Mouse (Mus musculus) layer of hippocampus, adult 9-11 months (tissue): ENCODE results near the gene Yae1d1.
"Not testable (repeated sequence)": the region's sequence is repeated elsewhere in the genome, so short reads cannot be mapped to it uniquely, and the experiment has no call there.

Experiments used
- DNase-seq: peaks from one replicate; pipeline ENCODE4 v3.0.0; 2022

Yae1d1 gene

DNA sequence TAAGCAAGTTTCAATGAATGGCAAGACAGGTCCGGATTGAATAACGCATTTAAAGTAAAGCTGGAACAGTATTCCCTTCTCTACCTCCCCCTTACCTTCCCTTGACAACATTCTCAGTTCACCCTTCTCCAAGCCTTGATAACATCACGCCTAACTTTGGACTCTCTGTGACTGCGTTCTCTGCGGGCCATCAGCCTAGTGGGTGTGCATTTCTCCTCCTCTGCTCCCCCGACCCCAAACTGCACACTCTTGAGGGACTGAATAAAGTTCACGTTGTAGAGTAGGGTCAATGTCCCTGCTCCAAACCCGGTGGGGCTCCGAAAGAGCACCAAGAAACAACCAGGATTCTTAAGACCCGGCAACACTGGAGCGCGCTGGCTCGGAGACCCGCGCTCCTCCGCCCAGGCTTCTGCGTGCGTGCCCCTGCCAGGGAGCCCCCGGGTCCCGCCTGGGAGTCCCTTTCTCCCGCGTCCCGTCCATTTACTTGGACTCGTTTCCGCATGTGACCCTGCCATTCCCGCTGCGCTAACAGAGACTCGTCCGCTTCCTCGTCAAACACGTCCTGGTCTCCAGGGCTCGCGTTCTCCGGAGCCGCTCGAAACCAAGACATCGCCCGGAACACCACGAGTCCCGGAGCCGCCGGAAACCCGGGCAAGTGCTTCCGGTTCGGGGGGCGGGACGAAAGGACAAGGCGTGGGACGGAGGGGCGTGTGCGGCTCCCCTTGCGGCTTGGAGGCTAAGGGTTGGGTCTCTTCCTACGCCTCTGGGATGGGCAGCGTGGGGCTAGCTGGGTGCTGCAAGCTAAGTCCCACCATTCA lies at the start of gene Yae1d1:
TSS of gene Yae1d1 (minus strand) at position 653 of the 818 bp plus-strand sequence.
- DNase-seq = peak; percentile 86

DNA sequence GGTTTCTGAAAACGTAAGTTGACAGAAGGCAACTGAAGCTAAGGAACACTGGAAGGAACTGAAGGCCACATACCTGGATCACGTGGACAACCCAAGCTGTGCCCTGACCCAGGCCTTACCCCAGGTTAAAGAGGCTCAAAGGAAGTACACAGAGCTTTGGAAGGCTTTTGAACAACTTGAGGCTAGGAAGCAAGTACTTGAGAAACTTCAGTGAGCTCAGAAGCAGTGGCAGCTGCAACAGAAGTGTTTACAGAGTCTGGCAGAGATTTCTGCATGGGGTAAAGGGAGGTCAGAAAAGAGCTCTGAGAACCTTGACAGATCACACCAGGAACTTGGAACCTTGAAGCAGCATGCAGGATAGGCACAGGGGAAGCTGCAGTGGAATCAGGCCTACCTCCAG lies 45.7 kb upstream of the Yae1d1 start:
- DNase-seq = no peak

DNA sequence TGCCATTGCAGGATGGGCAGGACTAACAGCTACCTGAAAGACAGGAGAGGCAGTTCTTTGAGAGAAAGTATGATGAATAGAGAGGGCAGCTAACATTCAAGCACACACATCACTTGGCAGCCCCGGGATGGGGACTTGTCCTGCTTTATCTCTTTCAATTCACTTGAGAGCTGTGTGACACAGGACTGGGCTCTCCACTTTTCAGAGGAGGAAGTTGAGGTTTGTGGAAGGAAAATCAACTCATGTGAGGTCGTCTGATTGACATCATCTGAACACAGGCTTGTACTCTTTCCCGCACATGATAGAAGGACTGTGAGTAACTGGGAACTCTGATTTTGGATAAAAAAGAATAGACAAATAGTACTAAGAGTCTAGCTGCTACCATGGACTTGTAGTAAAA lies 23.5 kb upstream of the Yae1d1 start:
- no peak for DNase-seq

DNA sequence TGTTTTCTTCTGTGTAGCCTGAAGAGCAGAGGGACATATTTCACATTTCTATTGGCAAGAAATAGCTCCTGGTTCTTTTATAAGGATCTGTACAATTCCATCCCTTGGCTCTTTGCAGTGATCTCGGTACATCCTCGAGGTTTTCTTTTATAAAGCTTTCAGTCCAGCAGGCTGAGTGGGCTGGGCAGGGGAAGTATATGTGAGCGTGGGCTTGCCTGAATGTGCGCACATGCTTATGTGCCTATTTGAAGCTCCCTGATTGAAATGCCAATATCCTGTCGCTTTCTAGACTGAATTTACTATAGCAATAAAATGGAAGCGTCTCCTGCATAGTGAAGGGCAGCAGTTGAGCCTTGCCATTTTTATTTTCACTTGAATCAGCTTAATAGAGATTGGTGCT lies 20.1 kb upstream of the Yae1d1 start:
- DNase-seq = peak; percentile 13

DNA sequence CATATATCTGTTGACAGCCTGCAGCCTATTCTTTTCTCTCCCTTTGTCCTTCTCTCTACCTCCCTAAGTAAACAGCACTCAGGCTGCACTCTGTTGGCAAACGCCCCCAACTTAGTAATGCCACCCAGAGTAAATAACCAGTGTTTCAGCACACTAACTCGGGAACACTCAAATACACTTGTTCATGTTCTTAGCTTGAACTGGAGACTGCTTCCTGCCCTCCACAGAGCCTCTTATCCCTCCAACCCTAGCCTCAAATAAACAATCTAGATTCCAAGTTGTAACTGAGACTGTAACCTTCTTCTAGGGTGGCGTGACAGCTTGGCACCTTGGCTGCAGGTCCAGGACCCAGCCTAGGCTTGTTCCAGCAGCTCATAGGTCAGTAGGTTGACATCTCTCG lies 17.9 kb upstream of the Yae1d1 start:
- no peak for DNase-seq

DNA sequence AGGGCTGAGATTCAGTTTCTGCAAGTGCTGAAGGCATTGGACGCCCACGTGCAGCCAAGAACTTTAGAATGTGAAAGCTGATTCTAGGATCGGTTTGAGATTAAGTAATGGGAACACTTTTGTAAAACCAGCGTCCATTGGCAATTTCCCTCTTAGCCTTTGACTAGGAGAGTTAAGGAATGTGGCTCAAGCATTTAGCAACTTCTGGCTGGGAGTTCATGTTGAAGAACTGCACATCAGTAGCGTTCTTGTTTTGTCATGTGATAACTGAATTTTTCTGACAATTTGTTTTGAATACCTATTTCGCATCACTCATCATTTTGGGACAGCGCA lies 332 bp upstream of the Yae1d1 start:
- DNase-seq = no peak

DNA sequence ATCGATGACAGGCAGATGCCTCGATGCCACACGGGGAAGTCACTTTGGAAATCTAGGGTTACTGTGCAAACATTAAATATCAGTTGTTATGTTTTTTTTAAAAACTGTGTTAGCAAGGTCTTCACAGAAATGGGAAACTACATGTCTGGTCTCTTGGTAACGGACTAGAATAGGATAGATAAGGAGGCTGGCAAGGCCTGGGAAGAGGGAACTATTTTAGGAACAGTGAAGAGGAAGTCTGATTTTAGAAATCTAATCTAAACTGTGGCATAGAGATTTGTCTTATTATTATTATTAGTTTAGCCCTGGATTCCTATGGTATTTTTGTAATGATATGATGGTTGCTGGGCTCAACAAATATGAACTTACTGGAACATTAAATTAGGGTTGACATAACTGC lies 1.1 kb downstream of the Yae1d1 start:
- DNase-seq = no peak

DNA sequence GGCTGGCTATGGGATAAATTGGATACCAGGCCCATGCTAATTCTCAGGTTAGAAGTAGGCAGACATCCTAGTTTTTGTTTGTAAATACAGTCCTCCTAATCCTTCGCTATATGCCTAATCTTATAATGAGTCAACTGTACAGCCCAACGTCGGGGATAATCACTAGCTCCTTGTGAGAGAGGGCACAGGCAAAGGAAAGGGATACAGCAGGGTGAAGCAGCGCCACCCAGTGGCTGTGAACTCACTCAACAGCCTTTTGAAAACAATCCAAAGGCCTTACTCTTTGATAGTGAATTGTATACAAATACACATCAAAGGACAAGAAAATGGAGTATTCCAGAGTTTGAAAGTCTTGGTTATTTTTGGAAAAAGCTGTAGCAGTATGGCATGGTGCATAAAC lies 10.0 kb downstream of the Yae1d1 start:
- peak; percentile 56 for DNase-seq

DNA sequence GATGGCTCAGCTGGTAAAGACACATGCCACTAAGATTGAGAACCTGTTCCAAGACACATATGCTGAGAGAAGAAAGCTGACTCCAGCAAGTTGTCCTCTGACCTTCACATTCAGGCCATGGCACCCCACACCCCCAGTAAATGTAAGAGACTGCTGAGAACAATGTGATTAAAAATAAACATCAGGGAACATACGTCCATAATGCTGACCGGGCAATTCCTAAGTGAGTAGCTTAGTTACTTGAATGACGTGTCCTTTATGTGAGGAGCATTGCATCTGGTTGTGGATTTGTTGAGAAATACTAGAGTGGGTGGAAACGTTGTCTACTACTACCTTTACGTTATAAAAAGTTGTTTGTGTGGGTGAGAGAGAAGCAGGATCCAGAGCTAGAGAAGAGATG lies 10.5 kb downstream of the Yae1d1 start:
- no peak for DNase-seq

DNA sequence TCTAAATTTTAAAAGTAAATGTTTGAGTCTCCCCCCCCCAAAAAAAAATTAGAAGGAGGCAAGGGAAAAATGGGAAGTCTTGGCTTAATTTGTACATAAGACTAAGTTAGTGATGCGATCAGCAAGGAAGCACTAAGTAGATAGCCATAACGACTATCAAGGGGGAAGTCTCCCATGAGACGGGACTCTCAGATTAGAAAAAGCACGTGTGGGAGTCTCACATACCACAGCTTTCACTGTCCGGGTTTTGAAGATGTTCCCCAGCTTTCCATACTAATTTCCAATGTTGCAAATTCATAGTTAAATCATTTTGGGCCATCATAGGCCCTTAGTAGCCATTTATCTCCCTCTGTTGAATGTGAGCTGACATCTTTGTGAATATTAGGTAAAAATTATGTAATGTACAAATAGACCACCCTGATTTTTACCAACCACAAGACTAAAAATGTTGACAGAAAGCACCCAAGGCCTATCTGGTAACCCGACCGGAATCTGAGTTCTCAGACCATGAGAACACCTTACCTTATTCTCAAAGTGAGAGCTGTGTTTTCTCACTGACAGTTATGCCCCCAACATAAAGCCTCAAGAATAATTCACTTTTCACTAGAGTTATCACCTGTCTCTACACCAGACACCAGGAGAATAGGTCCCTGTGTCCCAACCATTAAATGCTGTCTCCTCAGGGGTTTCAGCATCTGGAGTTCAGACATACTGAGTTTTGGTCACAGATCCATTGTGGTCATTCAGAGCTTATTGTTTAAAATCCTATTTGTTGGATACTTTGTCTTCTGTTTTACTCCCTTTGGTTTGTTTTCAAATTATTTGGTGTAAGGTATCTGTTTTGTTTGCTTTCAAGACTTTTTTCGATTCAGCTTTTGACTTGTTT lies 16.1 kb downstream of the Yae1d1 start:
- DNase-seq = no peak

DNA sequence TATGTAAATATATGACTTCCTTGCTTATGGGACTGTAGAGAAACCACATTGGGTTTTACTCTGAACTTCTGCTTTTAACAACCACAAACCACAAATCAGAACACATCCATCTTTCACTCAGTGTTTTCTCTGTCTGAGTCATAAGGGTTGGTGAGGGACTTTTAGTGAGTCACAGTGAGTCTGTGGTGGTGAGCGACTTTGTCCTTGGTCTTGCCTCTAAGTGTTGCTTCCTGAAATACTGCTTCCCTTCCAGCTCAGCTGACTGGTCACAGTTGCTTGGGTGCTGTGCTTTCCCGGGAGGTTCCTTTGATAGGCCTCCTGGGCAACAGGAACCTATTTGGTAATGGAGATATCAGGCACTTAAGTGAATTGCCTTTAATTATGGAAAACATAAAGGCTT lies 17.3 kb downstream of the Yae1d1 start:
- DNase-seq = peak; percentile 35

DNA sequence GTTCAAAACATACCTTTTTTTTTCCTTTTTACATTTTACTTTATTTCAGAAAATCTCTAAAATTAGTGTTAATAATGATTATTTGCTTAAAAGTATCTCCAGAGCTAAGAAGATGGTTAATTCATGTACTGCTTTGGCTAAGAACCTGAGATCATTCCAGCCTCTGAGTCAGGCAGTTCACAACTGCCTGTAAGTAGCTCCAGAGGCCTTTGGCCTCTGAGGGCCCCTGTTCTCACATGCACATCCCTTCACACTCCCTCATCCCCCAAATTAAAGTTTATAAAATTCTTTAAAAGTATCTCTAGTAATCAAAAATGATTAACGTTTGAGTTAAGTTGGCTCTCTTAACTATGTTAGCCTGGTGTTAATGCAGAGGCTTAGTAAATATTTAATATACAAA lies 17.7 kb downstream of the Yae1d1 start:
- DNase-seq = no peak

DNA sequence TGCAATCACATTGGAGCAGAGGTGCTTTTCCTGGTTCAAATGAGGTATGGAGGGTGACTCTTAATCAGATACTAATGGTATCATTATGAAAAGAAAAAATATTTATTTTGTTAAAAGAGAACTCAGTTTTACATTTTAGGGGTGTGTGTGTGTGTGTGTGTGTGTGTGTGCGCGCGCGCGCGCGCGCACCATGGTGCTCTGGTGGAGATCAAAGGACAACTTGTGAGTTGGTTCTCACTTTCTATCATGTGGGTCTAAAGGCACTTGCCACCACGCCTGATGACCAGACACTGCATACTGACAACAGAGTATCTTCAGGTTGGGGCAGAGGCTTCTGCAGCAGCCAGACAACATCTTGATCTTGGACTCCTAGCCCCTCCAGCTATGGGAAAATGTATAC lies 18.4 kb downstream of the Yae1d1 start:
- no peak for DNase-seq

DNA sequence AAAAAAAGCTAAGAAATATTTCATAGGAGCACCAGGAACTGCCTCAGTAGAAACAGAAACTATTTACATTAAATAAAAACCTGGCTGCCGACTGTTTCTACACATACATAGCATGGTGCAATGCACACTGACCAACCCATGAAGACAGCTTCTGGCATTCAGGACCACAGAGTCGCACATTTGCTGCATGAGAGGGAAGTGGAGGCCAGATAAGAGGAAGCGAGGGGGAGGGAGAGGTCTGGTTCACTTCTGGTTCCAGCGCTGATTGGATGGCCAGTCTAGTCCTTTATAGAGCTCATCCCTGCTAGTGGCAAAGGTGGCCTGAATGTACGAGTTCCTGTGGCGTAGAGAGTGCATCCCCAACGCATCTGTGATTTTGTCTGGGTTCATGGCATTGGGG lies 32.5 kb downstream of the Yae1d1 start:
- DNase-seq = no peak

DNA sequence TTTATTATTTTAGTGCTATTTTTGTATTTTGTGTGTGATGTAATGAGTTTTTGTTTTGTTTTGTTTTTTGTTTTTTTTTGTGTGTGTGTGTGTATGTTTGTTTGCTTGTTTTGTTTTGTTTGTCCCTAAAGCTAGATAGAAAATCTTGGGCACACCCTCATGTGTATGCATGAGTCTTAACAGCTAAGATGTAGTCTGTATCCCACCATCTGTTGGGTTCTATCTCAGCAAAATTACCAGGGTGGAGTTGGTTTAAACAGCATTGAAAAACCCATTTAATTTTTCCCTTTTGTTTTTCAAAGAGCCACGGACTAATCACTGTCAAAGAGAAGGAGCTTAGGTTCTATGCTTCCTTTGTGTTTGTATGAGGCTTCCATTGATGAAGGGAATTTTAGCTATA lies 38.9 kb downstream of the Yae1d1 start:
- DNase-seq = no peak

DNA sequence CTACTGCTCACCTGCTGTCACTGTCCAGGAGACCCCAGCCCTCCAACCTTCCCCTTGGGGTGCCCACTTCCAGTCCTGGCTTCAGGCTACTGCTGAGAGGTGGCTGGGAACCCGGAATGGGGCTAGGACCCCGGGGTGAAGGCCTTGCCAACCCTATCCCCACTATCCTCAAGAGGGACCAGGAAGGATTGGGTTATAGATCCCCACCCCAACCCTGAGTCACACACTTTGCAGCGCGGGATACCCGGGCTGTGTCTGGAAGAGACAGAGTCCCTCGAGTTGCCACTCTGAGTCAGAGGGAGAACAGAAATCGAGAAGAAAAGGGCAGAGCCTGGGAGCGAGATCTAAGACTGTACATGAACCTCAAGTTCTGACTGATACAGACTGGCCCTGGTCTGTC lies 42.6 kb downstream of the Yae1d1 start:
- DNase-seq = not testable (repeated sequence)

DNA sequence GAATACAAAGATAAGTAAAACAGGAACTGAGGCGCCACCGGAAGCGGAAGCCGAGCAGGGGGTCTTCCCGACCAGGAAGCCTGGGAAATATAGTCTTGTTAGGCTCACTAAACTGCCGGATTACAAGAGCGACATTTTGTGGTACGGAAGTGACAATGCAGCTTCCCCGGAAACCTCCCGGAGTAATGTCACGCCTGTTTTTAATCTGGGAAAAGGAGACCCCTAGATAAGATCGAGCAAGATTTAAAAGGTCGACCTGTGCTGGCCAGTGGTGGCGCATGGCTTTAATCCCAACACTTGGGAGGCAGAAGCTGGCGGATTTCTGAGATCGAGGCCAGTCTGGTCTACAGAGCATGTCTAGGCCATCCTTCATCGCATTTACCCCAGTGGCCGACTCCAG lies 43.6 kb downstream of the Yae1d1 start:
- no peak for DNase-seq

DNA sequence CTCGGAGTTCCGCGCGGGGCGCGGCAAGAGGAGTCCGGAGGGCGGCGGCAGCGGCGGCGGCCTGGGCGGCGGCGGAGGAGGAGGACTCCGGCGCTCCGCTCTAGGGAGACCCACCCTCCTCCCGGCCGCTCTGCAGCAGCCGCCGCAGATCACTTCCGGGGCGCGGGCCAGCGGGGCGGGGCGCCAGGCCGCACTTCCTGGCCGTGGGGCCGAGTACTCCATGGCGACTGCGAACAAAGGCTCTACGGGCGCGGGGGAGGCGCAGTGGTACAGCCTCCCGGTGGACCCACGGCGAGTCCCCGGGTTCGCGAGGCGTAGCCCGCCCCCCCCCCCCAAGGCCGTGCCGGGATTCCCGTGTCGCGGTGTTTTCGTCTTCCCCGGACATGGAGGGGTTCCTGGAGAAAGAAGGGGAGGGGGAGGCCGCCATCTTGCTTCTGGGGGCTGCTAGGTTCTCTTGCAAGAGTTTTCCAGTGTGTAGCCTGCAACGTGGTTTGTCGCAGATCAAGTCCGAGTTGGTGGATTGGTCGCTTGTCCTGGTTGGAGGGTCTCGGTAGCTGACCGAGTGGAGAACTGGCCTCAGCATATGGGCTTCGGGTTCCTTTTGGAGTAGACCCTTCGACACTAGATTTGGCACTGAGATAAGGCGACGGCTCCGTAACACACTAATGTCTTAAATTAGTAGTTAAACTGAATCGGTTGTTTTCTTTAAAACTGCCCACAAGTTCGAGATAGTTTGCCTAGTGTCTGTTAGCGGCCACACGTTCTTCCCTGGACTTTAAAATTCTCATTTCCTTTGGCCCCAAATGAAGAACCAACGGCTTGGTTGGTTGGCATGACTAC lies 48.9 kb downstream of the Yae1d1 start, which contains the start of gene Rala:
TSS of gene Rala (minus strand) at position 162 of the 840 bp plus-strand sequence.
- peak; percentile 91 for DNase-seq

DNA sequence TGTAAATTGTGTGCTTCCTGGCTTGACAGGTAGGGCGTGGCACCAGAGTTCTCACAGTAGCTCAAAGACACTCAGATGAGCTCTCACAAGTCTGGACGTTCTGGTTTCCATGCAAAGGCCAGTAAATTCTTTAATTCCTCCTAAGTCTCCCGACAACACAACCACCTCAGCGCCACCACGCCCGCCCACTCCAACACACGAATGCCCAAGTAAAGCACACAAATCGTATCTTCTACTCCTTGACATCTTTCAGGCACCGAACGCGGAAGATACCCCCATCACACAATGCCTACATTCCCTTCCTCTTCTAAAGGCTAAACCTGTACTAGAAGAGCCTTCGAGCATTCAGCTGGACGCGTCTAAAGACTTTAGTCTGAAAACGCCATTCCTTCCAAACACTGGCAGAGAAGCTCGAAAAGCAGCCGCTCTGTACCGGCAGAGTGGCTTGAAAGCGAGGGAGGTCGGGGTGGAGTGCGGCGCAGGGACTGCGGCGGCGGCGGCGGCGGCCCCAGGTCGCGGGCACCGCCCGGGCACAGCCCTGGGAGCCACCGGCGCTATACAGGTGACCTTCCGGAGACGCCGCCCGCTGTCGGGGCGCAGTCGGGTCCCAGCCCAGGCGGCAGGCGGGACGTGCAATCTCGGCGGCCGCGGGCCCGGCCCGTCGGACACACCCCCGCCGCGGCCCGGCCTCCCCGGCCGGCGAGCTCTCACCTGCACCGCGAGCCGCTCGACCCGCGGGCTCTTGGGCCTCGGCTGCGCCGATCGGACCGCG lies 49.7 kb downstream of the Yae1d1 start:
- no peak for DNase-seq

DNA sequence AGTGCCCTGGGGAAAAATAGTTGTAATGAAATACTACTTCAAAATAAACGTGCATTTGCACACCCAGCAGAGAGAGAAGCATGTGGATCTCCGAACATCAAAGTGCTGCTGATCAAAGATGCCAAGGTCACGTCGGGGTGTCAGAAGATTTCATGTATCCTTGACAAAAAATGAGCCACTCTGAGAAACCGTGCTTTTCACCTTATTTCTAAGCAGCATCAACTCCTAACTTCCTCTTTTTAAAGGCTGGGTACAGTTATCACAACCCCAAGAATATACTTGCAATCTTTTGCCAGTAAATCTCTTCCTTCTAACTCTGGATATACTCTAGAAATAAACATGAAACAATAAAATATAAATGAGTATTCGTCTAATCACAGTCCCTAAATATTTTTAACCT lies 50.8 kb downstream of the Yae1d1 start:
- no peak for DNase-seq
